Mouse (Mus musculus): ENCODE measurements around the gene Rps27a. TPM values are rescaled to one million over a fixed set of nuclear protein-coding genes. Genes with fewer than 3 reads are reported as not detected.

Gene Rps27a
- polyA plus RNA-seq, 1 experiment from 2014 or later, result 795 TPM

DNA sequence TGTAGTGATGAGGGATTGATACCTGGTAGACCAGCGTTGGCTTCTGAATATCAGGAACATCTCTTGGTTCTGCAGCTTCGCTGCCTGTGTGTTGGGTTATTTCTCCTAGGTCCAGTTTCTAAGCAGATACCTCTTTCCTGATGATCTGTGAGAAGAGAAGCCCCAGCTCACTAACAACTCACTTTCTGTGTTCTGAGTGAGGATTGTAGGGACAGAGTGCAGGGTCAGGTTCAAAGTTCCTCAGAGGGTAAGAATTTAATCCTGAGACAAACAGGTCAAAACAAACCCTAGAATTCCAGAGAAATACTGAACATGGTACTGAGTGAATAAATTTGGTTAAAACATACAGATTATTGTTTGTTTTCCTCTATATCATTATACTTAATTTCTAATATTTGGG is 15.5 kb upstream of the Rps27a start:
- Histone ChIP-seq H3K9ac (ENCODE audit: low read depth, low read length) (no peak overlapping the region), H3K9me3 (ENCODE audit: control insufficient read depth) (no peaks in the 10 kb centered on the region), H3K36me3 (ENCODE audit: control insufficient read depth, insufficient read depth) (no peaks in the 10 kb centered on the region), H3K4me1 (replicated peaks; ENCODE audit: control insufficient read depth, insufficient read depth, low read length) (no peaks in the 10 kb centered on the region), H3K27ac (ENCODE audit: low read depth, low read length) (no peak overlapping the region), H3K4me2 (replicated peaks; ENCODE audit: low read depth) (no peak overlapping the region), H3K27me3 (replicated peaks; ENCODE audit: control insufficient read depth, insufficient read depth, low read length) (no peaks in the 10 kb centered on the region), H3K4me3 (ENCODE audit: low read depth, low read length) (no peak overlapping the region)
- no peak for TF ChIP-seq CTCF (IDR thresholded peaks at IDR 0.05; ENCODE audit: low read depth)
- ATAC-seq, result no peak
- 88% methylated on average over 2 of the region's 2 CpGs for WGBS

DNA sequence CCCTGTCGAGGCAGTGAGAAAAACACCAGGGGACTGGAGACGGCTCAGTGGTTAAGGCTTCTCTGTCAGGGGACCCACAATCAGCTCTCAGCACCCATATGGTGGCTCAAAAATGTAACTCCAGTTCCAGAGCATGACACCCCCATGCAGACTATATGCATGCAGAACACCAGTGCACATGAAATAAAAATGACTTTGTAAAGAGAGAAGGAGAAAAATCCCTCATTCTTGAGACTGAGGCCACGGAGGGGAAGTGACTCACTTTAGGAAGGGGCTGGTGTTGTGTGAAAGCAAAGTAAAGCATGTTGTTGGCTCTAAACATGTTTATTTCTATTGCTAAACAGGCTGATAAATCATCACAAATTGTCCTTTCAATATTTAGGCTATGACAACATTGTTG is 13.1 kb upstream of the Rps27a start:
- Histone ChIP-seq H3K4me1 (replicated peaks; ENCODE audit: control insufficient read depth, insufficient read depth, low read length) (no peaks in the 10 kb centered on the region), H3K4me2 (replicated peaks; ENCODE audit: low read depth) (no peak overlapping the region), H3K9ac (ENCODE audit: low read depth, low read length) (no peak overlapping the region), H3K36me3 (ENCODE audit: control insufficient read depth, insufficient read depth) (no peaks in the 10 kb centered on the region), H3K9me3 (ENCODE audit: control insufficient read depth) (no peaks in the 10 kb centered on the region), H3K4me3 (ENCODE audit: low read depth, low read length) (no peak overlapping the region), H3K27ac (ENCODE audit: low read depth, low read length) (no peak overlapping the region), H3K27me3 (replicated peaks; ENCODE audit: control insufficient read depth, insufficient read depth, low read length) (no peaks in the 10 kb centered on the region)
- TF ChIP-seq CTCF (IDR thresholded peaks at IDR 0.05; ENCODE audit: low read depth), result no peak
- ATAC-seq, result no peak
- 88% methylated on average over 3 of the region's 3 CpGs for WGBS

DNA sequence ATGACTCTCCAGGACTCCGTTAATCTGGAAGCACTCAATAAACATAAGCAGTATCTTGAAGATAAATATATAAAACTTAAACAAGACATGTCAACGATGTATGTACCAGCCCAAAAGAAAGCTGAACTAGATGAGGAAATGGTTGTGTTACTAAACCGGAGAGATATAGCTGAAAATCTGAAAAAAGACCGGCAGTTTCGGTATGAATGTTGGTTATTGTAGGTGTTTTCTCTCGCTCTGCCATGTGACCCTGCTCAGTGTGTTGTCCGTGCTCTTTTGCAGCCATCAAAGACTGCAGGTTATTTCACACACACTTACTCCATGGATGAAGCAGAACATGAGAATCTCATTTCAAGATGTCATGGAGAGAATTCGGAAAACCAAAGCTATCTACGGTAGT is 12.5 kb upstream of the Rps27a start:
- Histone ChIP-seq H3K9ac (ENCODE audit: low read depth, low read length) (no peak overlapping the region), H3K36me3 (ENCODE audit: control insufficient read depth, insufficient read depth) (no peaks in the 10 kb centered on the region), H3K9me3 (ENCODE audit: control insufficient read depth) (no peaks in the 10 kb centered on the region), H3K4me2 (replicated peaks; ENCODE audit: low read depth) (no peak overlapping the region), H3K27me3 (replicated peaks; ENCODE audit: control insufficient read depth, insufficient read depth, low read length) (no peaks in the 10 kb centered on the region), H3K4me1 (replicated peaks; ENCODE audit: control insufficient read depth, insufficient read depth, low read length) (no peaks in the 10 kb centered on the region), H3K4me3 (ENCODE audit: low read depth, low read length) (no peak overlapping the region), H3K27ac (ENCODE audit: low read depth, low read length) (no peak overlapping the region)
- TF ChIP-seq CTCF (IDR thresholded peaks at IDR 0.05; ENCODE audit: low read depth), result no peak
- WGBS, result 83% methylated on average over 9 of the region's 9 CpGs
- no peak for ATAC-seq

DNA sequence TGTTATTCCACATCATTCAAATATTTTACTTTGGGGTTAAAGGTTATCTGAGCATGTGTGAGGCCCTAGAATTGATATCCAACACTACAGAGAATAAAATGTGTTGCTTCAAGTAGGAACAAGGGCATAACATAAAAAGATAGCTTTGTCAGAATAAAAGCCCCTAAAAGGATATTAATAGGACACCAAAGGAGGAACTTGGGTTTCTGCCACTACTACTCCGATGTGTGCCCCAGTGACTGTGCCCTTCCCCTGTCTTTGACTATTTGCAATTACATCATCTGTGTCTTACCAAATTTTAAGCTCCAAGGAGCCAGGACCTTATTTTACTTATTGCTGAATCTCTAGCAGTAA is 1.5 kb upstream of the Rps27a start:
- ATAC-seq, result no peak
- peaks cover 11% of the 10 kb centered on the region for H3K36me3 ChIP-seq (ENCODE audit: control insufficient read depth, insufficient read depth)
- no peak overlapping the region for H3K9ac ChIP-seq (ENCODE audit: low read depth, low read length)
- H3K27ac ChIP-seq (ENCODE audit: low read depth, low read length), result no peak overlapping the region
- WGBS, result 88% methylated on average over 1 of the region's 1 CpGs
- H3K4me1 ChIP-seq (replicated peaks; ENCODE audit: control insufficient read depth, insufficient read depth, low read length), result peaks cover 6% of the 10 kb centered on the region
- TF ChIP-seq CTCF (IDR thresholded peaks at IDR 0.05; ENCODE audit: low read depth), result no peak
- H3K4me3 ChIP-seq (ENCODE audit: low read depth, low read length), result no peak overlapping the region
- H3K4me2 ChIP-seq (replicated peaks; ENCODE audit: low read depth), result no peak overlapping the region
- no peaks in the 10 kb centered on the region for H3K27me3 ChIP-seq (replicated peaks; ENCODE audit: control insufficient read depth, insufficient read depth, low read length)
- H3K9me3 ChIP-seq (ENCODE audit: control insufficient read depth), result no peaks in the 10 kb centered on the region

DNA sequence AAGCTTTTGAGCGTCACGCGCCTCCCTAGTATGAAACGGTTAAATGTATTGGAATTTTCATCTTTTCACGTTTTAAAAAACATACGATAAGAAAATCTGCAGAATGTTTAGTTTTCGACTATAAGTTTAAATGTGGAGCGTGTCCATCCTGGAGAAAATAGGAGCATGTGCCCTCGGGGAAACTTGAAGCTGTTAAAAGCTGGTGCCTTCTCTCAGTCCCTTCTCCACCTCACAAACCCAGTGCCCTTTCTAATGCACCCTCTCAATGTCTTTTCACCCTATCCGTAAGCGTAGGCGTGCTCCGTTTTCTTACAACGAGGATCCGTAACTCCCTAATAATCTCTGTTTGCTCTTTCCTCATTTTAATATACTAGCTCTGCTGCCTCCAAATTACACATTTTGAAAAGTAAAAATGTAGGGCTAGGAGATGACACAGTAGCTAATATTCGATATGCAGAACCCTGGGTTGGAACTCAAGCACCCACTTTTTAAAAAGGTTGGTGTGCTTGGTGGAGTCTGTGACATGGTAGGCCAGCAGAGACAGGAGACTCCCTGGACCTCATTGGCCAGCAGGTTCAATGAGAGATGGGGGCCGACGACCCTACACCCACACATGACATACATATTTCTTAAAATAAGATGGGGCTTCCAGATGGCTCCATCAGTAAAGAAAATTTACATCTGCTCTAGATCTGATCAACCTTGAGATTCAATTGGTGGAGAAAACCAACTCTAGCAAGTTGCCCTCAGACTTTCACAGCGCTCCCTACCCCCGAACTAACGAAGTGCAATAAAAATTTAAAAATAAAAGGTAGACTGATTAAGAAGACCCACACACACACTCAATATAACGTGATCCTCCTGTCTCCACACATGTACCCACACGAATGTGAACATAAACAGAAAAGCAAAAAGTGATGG is 855 bp upstream of the Rps27a start:
- no peak for TF ChIP-seq CTCF (IDR thresholded peaks at IDR 0.05; ENCODE audit: low read depth)
- no peaks in the 10 kb centered on the region for H3K9me3 ChIP-seq (ENCODE audit: control insufficient read depth)
- no peaks in the 10 kb centered on the region for H3K27me3 ChIP-seq (replicated peaks; ENCODE audit: control insufficient read depth, insufficient read depth, low read length)
- peaks cover 16% of the 10 kb centered on the region for H3K36me3 ChIP-seq (ENCODE audit: control insufficient read depth, insufficient read depth)
- peak overlapping the region; percentile 72 for H3K4me3 ChIP-seq (ENCODE audit: low read depth, low read length)
- no peak for ATAC-seq
- H3K27ac ChIP-seq (ENCODE audit: low read depth, low read length), result peak overlapping the region; percentile 81; the same call in 1 of the 2 replicates
- H3K4me1 ChIP-seq (replicated peaks; ENCODE audit: control insufficient read depth, insufficient read depth, low read length), result peaks cover 6% of the 10 kb centered on the region
- peak overlapping the region; percentile 80 for H3K4me2 ChIP-seq (replicated peaks; ENCODE audit: low read depth)
- WGBS, result 22% methylated on average over 23 of the region's 23 CpGs
- H3K9ac ChIP-seq (ENCODE audit: low read depth, low read length), result peak overlapping the region; percentile 79

DNA sequence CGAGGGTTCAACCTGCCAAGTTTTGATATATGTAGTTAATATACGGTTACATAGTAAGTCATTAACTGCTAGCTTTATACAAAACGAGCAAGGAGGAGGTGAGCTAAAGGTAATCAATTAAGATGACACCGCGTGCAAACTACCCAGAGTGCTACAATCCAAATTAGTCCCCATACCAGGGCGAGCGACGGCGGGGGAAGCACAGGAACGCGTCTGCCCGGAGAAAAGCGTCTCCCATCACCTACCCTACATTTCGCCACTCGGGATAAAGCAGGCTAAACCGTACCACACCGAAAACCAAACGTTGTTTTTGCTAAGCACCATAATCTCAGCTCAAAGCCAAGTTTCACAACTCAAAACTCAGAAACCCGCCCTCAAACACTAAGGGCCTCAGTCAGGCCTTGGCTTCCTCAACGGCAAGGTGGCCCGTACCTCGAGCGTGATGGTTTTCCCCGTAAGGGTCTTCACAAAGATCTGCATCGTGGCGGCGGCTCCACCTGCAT is 609 bp downstream of the Rps27a start:
- peaks cover 21% of the 10 kb centered on the region for H3K36me3 ChIP-seq (ENCODE audit: control insufficient read depth, insufficient read depth)

More for the DNA sequence above, 609 bp downstream of the Rps27a start:
- peaks cover 6% of the 10 kb centered on the region for H3K4me1 ChIP-seq (replicated peaks; ENCODE audit: control insufficient read depth, insufficient read depth, low read length)
- under 1% methylated on average over 27 of the region's 27 CpGs for WGBS
- H3K27me3 ChIP-seq (replicated peaks; ENCODE audit: control insufficient read depth, insufficient read depth, low read length), result no peaks in the 10 kb centered on the region
- H3K4me2 ChIP-seq (replicated peaks; ENCODE audit: low read depth), result peak overlapping the region; percentile 80
- no peaks in the 10 kb centered on the region for H3K9me3 ChIP-seq (ENCODE audit: control insufficient read depth)
- peak overlapping the region; percentile 81 for H3K27ac ChIP-seq (ENCODE audit: low read depth, low read length)
- ATAC-seq, result peak; percentile 40
- H3K9ac ChIP-seq (ENCODE audit: low read depth, low read length), result peak overlapping the region; percentile 79
- peak overlapping the region; percentile 72 for H3K4me3 ChIP-seq (ENCODE audit: low read depth, low read length)
- no peak for TF ChIP-seq CTCF (IDR thresholded peaks at IDR 0.05; ENCODE audit: low read depth)

Measured in intestine, postnatal 0 days (tissue).